Mouse (Mus musculus) kidney, adult 2 months (tissue): Measurements from ENCODE around the gene Pelo.

Experiments used
- CTCF ChIP-seq: fragments of 200-500 bp; conservative IDR thresholded peaks from 2 replicates; pipeline ENCODE4 v1.5.1; 2011; ENCODE audit warnings: low read depth, mild to moderate bottlenecking, control low read depth, low read length, moderate library complexity, mixed read lengths; ENCODE audit not compliant: insufficient read depth, insufficient read length
- POLR2A ChIP-seq: fragments of 200-500 bp; IDR thresholded peaks from one replicate; pipeline ENCODE4 v1.6.1; 2011; ENCODE audit warnings: low read depth, low read length, control low read depth

- TF ChIP-seq CTCF = peak; percentile 23
- TF ChIP-seq POLR2A = peak; percentile 36
Observed at GRCm38 (mm10) chr13:115101355-115102191, 11.6 kb upstream of the Pelo start, which contains the start of the genes Gm49395 and Itga1.
